Mouse (Mus musculus) retina, postnatal 1 day (tissue): Measurements from ENCODE around the gene Olfr1287.

Experiments
- DNase-seq: peaks from one replicate; pipeline ENCODE4 v3.0.0-alpha.2; 2012

The Olfr1287 gene

GRCm38 (mm10) chr2:111448842-111449241 is at the start of gene Olfr1287:
Gene Olfr1287, plus strand, starts transcription at chr2:111449142.
- no peak for DNase-seq

DNA sequence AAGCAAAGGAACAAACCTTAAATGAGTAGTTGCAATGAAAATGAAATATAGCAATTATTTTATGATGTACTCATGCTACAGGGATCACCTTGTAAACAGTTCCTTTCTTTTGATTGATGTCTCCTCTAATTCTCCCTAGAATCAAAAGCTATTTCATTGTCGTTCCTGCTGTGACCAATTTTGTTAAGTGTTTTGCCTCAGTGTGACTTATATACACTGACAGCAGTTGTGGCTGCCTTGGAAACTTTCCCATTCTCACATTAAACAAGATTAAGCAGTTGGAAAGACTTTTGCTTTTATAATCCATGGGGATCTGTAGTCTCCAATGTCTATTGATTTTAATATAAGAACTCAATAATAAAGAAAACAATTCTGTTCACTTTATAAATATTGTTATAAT is 26.0 kb upstream of the Olfr1287 start, which contains the start of gene Olfr1286:
Olfr1286 (minus strand) TSS at position 185 of the 400 bp plus-strand sequence.
- no peak for DNase-seq

DNA sequence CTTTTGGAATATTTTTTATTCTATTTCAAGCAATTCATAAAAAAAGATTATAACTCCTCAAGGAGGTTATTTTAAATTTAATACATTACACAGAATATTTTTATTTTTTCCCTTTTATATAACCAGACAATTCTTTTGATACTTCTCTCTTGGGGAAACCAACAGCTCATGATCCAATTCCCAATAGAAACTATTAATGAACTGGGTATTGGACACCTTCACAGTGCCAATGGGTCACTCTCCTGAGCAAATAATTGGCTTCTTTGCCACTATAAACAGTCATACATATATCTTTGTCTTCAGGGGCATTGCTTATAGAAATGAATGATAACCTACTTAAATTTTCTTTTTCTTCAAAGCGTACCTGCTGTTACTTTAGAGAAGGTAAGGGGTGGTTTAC is 24.9 kb downstream of the Olfr1287 start, which contains the start of gene Olfr1288:
Olfr1288 (plus strand) TSS at position 301 of the 400 bp plus-strand sequence.
- DNase-seq: no peak

DNA sequence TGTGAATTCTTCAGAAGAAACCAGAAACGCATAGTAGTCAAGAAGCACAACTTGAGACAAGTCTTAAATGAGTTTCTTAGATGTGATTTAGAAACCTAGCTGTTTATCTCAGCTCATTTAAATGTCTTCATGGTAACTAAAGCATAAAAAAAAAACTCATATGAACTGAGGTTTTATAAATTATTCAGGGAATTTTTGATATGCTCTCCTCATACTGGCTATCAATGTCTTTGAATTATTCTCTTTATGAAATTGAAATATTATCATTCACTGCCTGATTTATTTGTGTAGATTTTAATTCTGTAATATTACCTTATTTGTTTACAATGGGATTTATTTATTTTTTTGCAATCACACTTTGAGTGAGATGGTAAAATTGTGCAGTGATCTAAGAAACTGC is 31.6 kb downstream of the Olfr1287 start, which contains the start of gene Olfr1289:
Olfr1289 (plus strand) TSS at position 301 of the 400 bp plus-strand sequence.
- DNase-seq: no peak

DNA sequence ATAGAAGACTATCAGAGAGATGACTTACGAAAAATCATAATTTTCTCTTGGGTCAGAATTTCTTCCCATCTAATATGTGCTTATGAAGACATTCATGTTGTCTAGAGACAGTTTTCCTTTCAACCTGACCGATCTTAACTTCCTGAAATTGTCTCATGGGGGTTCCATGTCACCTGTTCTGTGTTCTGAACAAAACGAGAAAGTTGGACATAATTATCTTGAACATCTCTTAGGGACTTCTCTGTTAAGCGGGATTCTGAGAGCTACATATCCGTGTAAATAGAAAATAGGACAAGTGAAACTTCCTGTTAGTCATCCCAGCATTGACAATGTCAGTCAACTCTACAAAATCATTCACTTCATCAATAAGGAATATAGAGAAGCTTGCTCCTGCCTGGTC is 44.8 kb downstream of the Olfr1287 start, which contains the start of gene Olfr1290:
Olfr1290 (minus strand) TSS at position 101 of the 400 bp plus-strand sequence.
- no peak for DNase-seq

GRCm38 (mm10) chr2:111496880-111497279 is 47.9 kb downstream of the Olfr1287 start, which contains the start of gene Olfr1291-ps1:
Gene Olfr1291-ps1, plus strand, starts transcription at chr2:111497180.
- DNase-seq: no peak
